Mouse (Mus musculus): ENCODE results near the gene Lrp1. TPM values are rescaled to one million over a fixed set of nuclear protein-coding genes. Genes with fewer than 3 reads are reported as not detected.
"Not testable (repeated sequence)": the region's sequence is repeated elsewhere in the genome, so short reads cannot be mapped to it uniquely, and the experiment has no call there.

Lrp1 gene
- polyA plus RNA-seq, 1 experiment: 2.1 TPM

DNA sequence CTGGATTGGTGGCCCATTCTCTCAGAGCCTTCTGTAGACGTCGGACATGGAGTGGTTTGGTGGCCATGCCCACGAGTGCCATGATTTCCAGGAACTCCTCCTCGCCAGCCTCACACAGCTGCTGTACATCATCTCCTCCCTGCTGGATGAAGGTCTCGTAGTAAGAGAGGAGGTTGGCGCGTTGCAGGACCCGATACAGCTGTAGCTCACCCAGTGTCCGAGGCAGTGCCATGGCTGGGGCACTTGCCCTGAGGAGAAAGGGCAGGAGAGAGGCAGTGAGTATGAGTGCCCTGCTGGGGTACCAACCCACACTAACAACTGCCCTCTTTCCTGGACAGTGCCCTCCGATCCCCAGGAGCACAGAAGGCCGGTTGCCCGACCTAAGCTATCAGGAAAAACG lies 43.9 kb upstream of the Lrp1 start:
- TF ChIP-seq TAL1 (IDR thresholded peaks at IDR 0.05; ENCODE audit: low read length): no peak
- no peak for TF ChIP-seq GATA1 (IDR thresholded peaks at IDR 0.05; ENCODE audit: low read length)

DNA sequence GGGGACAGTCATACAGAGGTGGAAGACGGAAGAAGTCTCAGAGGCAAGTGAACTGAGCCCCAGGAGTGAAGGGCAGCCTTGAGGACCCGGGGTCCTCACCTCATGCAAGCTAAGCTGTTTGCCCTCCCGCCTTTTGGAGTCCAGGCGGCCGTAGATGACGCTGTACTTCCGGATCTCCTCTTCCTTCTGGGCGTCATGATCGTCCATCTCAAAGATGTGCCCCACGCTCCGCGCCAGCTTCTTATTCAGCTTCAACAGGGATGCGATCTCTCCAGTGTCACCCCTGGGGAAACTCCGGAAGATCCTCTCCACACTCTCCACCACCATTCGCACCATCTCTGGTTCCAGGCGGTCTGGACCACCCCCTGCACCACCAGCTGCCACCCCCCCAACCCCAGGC lies 43.2 kb upstream of the Lrp1 start:
- Histone ChIP-seq H3K27me3 (ENCODE audit: control insufficient read depth) (peaks cover 78% of the 10 kb centered on the region), H3K4me1 (ENCODE audit: control insufficient read depth) (peaks cover 43% of the 10 kb centered on the region), H3K9me3 (ENCODE audit: control insufficient read depth, low read length) (peaks cover 4% of the 10 kb centered on the region; the same call in 1 of the 2 replicates), H3K4me3 (replicated peaks) (no peak overlapping the region), H3K36me3 (ENCODE audit: control insufficient read depth) (peaks cover 16% of the 10 kb centered on the region)
- no peak for TF ChIP-seq GATA1 (IDR thresholded peaks at IDR 0.05; ENCODE audit: low read length)
- TF ChIP-seq TAL1 (IDR thresholded peaks at IDR 0.05; ENCODE audit: low read length): no peak

More for the DNA sequence above, 43.9 kb upstream of the Lrp1 start:
- Histone ChIP-seq H3K27me3 (ENCODE audit: control insufficient read depth) (peaks cover 84% of the 10 kb centered on the region), H3K9me3 (ENCODE audit: control insufficient read depth, low read length) (peaks cover 4% of the 10 kb centered on the region; the same call in 1 of the 2 replicates), H3K4me1 (ENCODE audit: control insufficient read depth) (peaks cover 43% of the 10 kb centered on the region), H3K36me3 (ENCODE audit: control insufficient read depth) (peaks cover 9% of the 10 kb centered on the region), H3K4me3 (replicated peaks) (no peak overlapping the region)

DNA sequence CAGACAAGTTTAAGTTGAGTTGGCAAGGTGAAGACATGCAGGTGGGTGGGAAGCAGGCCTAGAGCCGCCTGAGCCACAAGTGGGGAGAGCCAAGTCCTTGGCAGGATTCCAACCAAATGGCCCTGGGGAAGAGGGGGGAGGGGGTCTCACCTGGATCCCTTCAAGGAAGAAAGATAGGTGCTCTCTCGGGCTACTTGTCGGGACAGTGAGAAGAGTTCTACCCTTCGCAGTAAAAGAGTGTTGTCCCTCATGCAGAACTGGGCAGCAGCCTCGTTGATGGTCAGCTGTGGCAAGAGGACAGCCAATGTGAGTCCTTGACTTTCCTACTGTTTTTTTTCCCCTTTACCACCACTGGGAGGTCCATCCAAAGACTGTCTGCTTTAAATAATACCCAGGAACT lies 42.6 kb upstream of the Lrp1 start:
- Histone ChIP-seq H3K4me1 (ENCODE audit: control insufficient read depth) (peaks cover 43% of the 10 kb centered on the region), H3K4me3 (replicated peaks) (no peak overlapping the region), H3K9me3 (ENCODE audit: control insufficient read depth, low read length) (peaks cover 4% of the 10 kb centered on the region; the same call in 1 of the 2 replicates), H3K27me3 (ENCODE audit: control insufficient read depth) (peaks cover 72% of the 10 kb centered on the region), H3K36me3 (ENCODE audit: control insufficient read depth) (peaks cover 18% of the 10 kb centered on the region)
- TF ChIP-seq TAL1 (IDR thresholded peaks at IDR 0.05; ENCODE audit: low read length): no peak
- TF ChIP-seq GATA1 (IDR thresholded peaks at IDR 0.05; ENCODE audit: low read length): no peak

DNA sequence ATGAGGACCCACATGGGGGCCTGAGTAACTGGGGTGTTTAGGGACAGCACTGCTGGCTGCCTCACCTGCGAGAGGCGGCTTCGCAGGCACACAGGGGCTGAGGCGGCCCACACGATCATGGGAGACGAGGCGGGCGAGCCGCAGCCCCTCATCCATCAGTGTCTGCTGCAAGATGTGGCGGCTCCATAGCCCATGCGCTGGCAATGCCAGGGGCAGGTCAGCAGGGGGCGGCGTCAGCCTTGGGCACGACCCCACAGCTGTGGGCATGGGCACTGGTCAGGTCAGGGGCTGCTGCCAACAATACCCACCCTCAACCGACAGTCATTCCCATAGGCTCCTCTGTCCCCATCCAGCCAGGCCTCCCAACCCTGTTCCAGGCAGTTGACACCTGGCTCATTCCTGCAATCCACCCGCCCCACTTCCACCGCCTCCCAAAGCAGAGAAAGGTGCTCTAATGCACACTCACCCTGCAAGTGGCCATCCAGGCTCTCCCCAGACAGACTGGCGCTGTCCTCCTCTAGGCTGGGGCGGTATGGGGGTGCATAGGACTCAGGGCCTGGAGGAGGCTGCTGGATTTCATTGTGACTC lies 41.8 kb upstream of the Lrp1 start:
- Histone ChIP-seq H3K4me3 (replicated peaks) (no peak overlapping the region), H3K4me1 (ENCODE audit: control insufficient read depth) (peaks cover 39% of the 10 kb centered on the region), H3K36me3 (ENCODE audit: control insufficient read depth) (peaks cover 23% of the 10 kb centered on the region), H3K9me3 (ENCODE audit: control insufficient read depth, low read length) (peaks cover 4% of the 10 kb centered on the region; the same call in 1 of the 2 replicates), H3K27me3 (ENCODE audit: control insufficient read depth) (peaks cover 64% of the 10 kb centered on the region)
- TF ChIP-seq TAL1 (IDR thresholded peaks at IDR 0.05; ENCODE audit: low read length) (no peak), GATA1 (IDR thresholded peaks at IDR 0.05; ENCODE audit: low read length) (no peak)

DNA sequence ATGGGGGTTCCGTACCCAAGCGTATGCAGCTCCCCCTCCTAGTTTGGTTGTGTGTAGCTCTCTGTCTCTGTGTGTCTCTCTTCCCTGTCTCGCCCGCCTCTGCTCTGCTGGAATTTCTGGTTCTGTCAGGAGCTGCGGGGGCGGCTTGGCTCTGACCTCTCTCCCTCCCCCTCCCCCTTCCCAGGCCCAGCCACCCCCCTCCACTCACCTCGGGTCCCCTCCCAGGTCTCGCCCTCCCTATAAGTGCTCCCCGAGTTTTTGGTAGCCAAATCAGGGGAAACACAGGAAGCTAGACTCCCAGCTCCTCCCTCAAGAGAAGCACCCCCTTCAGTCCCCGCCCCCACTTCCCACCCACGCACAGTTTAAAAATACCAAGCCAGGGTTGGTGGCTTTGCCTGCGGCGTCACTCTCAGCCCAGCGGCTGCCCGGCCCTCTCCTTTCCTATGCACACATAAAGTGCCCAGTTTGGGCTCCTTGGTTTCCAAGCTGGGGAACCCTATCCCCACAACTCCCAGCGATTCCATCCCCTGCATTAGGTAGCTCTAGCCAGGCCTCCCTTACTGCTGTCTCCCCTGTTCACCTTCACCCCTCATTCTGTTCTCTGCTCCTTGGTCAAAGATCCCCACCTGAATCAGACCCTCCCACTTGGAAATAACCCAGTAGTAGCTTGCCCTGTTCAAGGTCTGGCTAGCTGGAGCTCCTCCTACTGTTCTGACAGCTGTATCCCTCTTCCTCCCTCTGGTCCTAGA lies 41.1 kb upstream of the Lrp1 start:
- Histone ChIP-seq H3K36me3 (ENCODE audit: control insufficient read depth) (peaks cover 25% of the 10 kb centered on the region), H3K4me3 (replicated peaks) (peak overlapping the region; percentile 14), H3K4me1 (ENCODE audit: control insufficient read depth) (peaks cover 34% of the 10 kb centered on the region), H3K27me3 (ENCODE audit: control insufficient read depth) (peaks cover 57% of the 10 kb centered on the region), H3K9me3 (ENCODE audit: control insufficient read depth, low read length) (peaks cover 2% of the 10 kb centered on the region; the same call in 1 of the 2 replicates)
- no peak for TF ChIP-seq TAL1 (IDR thresholded peaks at IDR 0.05; ENCODE audit: low read length)
- TF ChIP-seq GATA1 (IDR thresholded peaks at IDR 0.05; ENCODE audit: low read length): no peak

DNA sequence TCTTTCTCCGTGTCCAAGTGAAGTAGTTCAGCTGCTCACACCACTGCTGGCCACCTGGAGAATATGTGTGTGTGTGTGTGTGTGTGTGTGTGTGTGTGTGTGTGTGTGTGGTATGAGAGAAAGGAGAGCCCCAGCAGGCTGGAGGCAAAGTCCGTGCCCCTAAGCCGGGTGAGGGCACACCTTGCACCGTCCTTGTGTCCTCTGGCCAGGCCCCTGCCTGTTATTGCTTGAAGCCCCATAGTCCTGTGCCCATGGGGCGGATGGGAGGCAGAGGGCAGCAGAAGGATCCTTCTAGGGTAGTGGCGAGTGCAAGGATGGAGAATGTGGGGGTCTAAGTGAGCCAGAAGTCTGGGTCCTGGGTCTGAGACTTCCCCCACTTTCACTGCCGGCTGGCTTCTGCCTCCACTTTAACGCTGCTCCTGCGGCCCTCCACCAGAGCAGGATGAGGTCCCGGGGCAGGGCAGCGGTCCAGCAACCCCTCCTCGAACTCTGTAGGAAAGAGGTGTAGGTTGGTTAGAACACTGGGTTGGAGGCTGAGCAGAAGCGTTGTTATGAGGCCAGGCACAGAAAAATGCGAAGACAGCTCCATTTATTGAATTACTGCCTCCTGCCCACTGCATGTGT lies 40.5 kb upstream of the Lrp1 start:
- peaks cover 30% of the 10 kb centered on the region for H3K36me3 ChIP-seq (ENCODE audit: control insufficient read depth)
- peaks cover 28% of the 10 kb centered on the region for H3K4me1 ChIP-seq (ENCODE audit: control insufficient read depth)
- H3K27me3 ChIP-seq (ENCODE audit: control insufficient read depth): peaks cover 50% of the 10 kb centered on the region
- TF ChIP-seq TAL1 (IDR thresholded peaks at IDR 0.05; ENCODE audit: low read length) (no peak), GATA1 (IDR thresholded peaks at IDR 0.05; ENCODE audit: low read length) (no peak)
- H3K9me3 ChIP-seq (ENCODE audit: control insufficient read depth, low read length): no peaks in the 10 kb centered on the region
- peak overlapping the region; percentile 14 for H3K4me3 ChIP-seq (replicated peaks)

DNA sequence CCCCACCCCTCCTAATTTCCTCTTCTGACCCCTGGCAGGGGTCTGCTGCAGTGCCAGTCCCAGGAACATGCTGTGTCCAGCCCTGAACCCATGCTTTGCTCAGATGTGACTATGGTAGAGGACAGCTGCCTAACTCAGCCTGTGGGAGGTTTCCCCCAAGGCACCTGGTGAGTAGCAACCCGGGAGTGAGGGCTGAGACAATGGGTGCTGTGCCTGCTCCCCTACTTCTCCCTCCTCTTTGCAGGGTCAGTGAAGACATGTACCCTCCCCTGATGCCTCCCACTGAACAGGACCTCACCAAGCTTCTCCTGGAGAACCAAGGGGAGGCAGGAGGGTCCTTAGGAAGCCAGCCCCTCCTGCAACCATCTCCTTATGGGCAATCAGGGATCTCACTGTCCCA lies 38.6 kb upstream of the Lrp1 start:
- H3K4me1 ChIP-seq (ENCODE audit: control insufficient read depth): peaks cover 22% of the 10 kb centered on the region
- no peaks in the 10 kb centered on the region for H3K9me3 ChIP-seq (ENCODE audit: control insufficient read depth, low read length)

DNA sequence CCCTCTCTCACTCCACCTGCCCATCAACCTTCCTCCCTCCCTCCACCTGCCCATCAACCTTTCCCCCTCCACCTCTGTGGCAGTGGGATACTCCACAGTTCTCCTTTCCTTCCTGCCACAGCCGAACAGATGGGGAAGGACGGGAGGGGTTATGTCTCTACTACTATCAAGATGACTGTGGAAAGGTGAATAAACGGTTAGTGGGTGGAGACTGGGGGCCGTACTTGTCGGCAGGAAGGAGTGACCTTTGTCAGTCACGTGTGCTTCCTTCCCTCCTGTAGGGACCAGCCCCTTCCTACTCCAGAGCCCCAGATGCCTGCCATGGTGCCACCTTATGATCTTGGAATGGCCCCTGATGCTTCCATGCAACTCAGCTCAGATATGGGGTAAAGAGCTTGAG lies 37.1 kb upstream of the Lrp1 start:
- no peak overlapping the region for H3K4me3 ChIP-seq (replicated peaks)
- peaks cover 53% of the 10 kb centered on the region for H3K36me3 ChIP-seq (ENCODE audit: control insufficient read depth)
- H3K4me1 ChIP-seq (ENCODE audit: control insufficient read depth): peaks cover 17% of the 10 kb centered on the region
- peaks cover 17% of the 10 kb centered on the region for H3K27me3 ChIP-seq (ENCODE audit: control insufficient read depth)
- no peak for TF ChIP-seq TAL1 (IDR thresholded peaks at IDR 0.05; ENCODE audit: low read length)
- no peak for TF ChIP-seq GATA1 (IDR thresholded peaks at IDR 0.05; ENCODE audit: low read length)
- no peaks in the 10 kb centered on the region for H3K9me3 ChIP-seq (ENCODE audit: control insufficient read depth, low read length)

More for the DNA sequence above, 38.6 kb upstream of the Lrp1 start:
- H3K36me3 ChIP-seq (ENCODE audit: control insufficient read depth): peaks cover 41% of the 10 kb centered on the region
- TF ChIP-seq TAL1 (IDR thresholded peaks at IDR 0.05; ENCODE audit: low read length) (no peak), GATA1 (IDR thresholded peaks at IDR 0.05; ENCODE audit: low read length) (no peak)
- peaks cover 32% of the 10 kb centered on the region for H3K27me3 ChIP-seq (ENCODE audit: control insufficient read depth)
- H3K4me3 ChIP-seq (replicated peaks): no peak overlapping the region

DNA sequence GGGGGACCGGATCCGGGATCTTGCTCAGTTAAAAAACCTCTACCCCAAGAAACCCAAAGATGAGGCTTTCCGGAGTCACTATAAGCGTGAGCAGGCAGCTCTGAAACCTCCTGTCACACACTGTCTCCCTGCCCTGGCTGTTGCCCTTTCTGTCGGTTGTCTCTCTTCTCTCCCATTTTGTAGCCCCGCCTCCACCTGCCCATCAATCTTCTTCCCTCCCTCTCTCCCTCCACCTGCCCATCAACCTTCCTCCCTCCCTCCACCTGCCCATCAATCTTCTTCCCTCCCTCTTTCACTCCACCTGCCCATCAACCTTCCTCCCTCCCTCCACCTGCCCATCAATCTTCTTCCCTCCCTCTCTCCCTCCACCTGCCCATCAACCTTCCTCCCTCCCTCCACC lies 36.7 kb upstream of the Lrp1 start:
- peaks cover 12% of the 10 kb centered on the region for H3K27me3 ChIP-seq (ENCODE audit: control insufficient read depth)
- not testable (repeated sequence) for H3K4me3 ChIP-seq (replicated peaks); H3K9me3 ChIP-seq (ENCODE audit: control insufficient read depth, low read length)
- peaks cover 13% of the 10 kb centered on the region for H3K4me1 ChIP-seq (ENCODE audit: control insufficient read depth)
- peaks cover 54% of the 10 kb centered on the region for H3K36me3 ChIP-seq (ENCODE audit: control insufficient read depth)
